Mouse (Mus musculus) limb, embryonic 12.5 days (tissue): ENCODE results near the gene Prss48. TPM values are rescaled to one million over a fixed set of nuclear protein-coding genes. Genes with fewer than 3 reads are reported as not detected.

Experiments used
- ATAC-seq: fragments of 200-750 bp; cut with Nextera tagmentation; 2 replicates; pipeline ENCODE4 v1.8.0; 2017; ENCODE audit warnings: low read depth, moderate TSS enrichment; ENCODE audit not compliant: insufficient number of reproducible peaks, insufficient read depth, low FRiP score, low TSS enrichment
- H3K27ac ChIP-seq: fragments of 300-500 bp; sonication (generic); 2 replicates; pipeline ENCODE4 v1.5.1; 2016; ENCODE audit warnings: mild to moderate bottlenecking, moderate library complexity
- H3K27me3 ChIP-seq: fragments of 300-500 bp; sonication (generic); 2 replicates; pipeline ENCODE4 v1.6.1; 2016; ENCODE audit warnings: mild to moderate bottlenecking, moderate library complexity
- H3K36me3 ChIP-seq: fragments of 300-500 bp; sonication (generic); 2 replicates; pipeline ENCODE4 v1.6.1; 2016; ENCODE audit warnings: mild to moderate bottlenecking, moderate library complexity
- H3K4me1 ChIP-seq: fragments of 300-500 bp; sonication (generic); replicated peaks from 2 replicates; pipeline ENCODE4 v1.6.1; 2016
- H3K4me2 ChIP-seq: fragments of 300-500 bp; sonication (generic); 2 replicates; pipeline ENCODE4 v1.6.1; 2016; ENCODE audit warnings: mild to moderate bottlenecking, moderate library complexity
- H3K4me3 ChIP-seq: fragments of 300-500 bp; sonication (generic); replicated peaks from 2 replicates; pipeline ENCODE4 v1.5.1; 2016; ENCODE audit warnings: mild to moderate bottlenecking
- H3K9ac ChIP-seq: fragments of 300-500 bp; sonication (generic); replicated peaks from 2 replicates; pipeline ENCODE4 v1.6.1; 2016; ENCODE audit warnings: mild to moderate bottlenecking, moderate library complexity
- H3K9me3 ChIP-seq: fragments of 300-500 bp; sonication (generic); 2 replicates; pipeline ENCODE4 v1.6.1; 2016; ENCODE audit warnings: mild to moderate bottlenecking, moderate library complexity
- WGBS: fragments of 180-500 bp; shearing (Covaris S2); methylation state at CpG from one replicate; pipeline ENCODE4 v1.1.7; 2016; 5-methylcytosine and 5-hydroxymethylcytosine counted together
- polyA plus RNA-seq: library from polyadenylated mRNA; unstranded; fragments of >200 nt; fragmentation: Nextera tagmentation; extraction: Ambion mirVana; gene quantifications from 2 replicates; pipeline ENCODE4 v1.2.1, GENCODE M21; 2016

The Prss48 gene
- not detected in 2 replicates for polyA plus RNA-seq

- no peaks in the 10 kb centered on the region for H3K27me3 ChIP-seq
- H3K9ac ChIP-seq, result no peak within 1 kb of the TSS
- ATAC-seq, result no peak
- H3K4me3 ChIP-seq, result no peak within 1 kb of the TSS
- no peak within 1 kb of the TSS for H3K4me2 ChIP-seq
- WGBS, result 75% methylated on average over 17 of the region's 17 CpGs
- no peaks in the 10 kb centered on the region for H3K9me3 ChIP-seq
- H3K4me1 ChIP-seq, result no peaks in the 10 kb centered on the region
- peaks cover 7% of the 10 kb centered on the region; the same call in 1 of the 2 replicates for H3K36me3 ChIP-seq
- H3K27ac ChIP-seq, result no peak within 1 kb of the TSS
Measured at GRCm38 (mm10) chr3:86002423-86002822, at the start of gene Prss48. TSS of gene Prss48 (minus strand) at chr3:86002491.

GRCm38 (mm10) chr3:86049041-86049440 lies 46.8 kb upstream of the Prss48 start:
- Histone ChIP-seq H3K4me3 (no peak overlapping the region), H3K27ac (no peak overlapping the region), H3K4me2 (no peak overlapping the region), H3K36me3 (peaks cover 24% of the 10 kb centered on the region), H3K9me3 (peaks cover 10% of the 10 kb centered on the region; the same call in 1 of the 2 replicates), H3K4me1 (peaks cover 16% of the 10 kb centered on the region), H3K9ac (no peak overlapping the region), H3K27me3 (no peaks in the 10 kb centered on the region)
- WGBS, result 86% methylated on average over 2 of the region's 2 CpGs
- no peak for ATAC-seq

- peaks cover 29% of the 10 kb centered on the region for H3K36me3 ChIP-seq
- H3K9me3 ChIP-seq, result peaks cover 10% of the 10 kb centered on the region; the same call in 1 of the 2 replicates
- no peaks in the 10 kb centered on the region for H3K27me3 ChIP-seq
- H3K4me1 ChIP-seq, result peaks cover 4% of the 10 kb centered on the region; the same call in 1 of the 2 replicates
- ATAC-seq, result no peak
- WGBS, result 92% methylated on average over 9 of the region's 9 CpGs
- no peak overlapping the region for H3K4me3 ChIP-seq
- no peak overlapping the region for H3K27ac ChIP-seq
- no peak overlapping the region for H3K9ac ChIP-seq
- H3K4me2 ChIP-seq, result no peak overlapping the region
Measured at GRCm38 (mm10) chr3:86047686-86048408, 45.6 kb upstream of the Prss48 start.

- H3K27me3 ChIP-seq, result no peaks in the 10 kb centered on the region
- no peak overlapping the region for H3K4me3 ChIP-seq
- no peak for ATAC-seq
- H3K36me3 ChIP-seq, result peaks cover 12% of the 10 kb centered on the region
- H3K27ac ChIP-seq, result no peak overlapping the region
- peaks cover 20% of the 10 kb centered on the region for H3K4me1 ChIP-seq
- WGBS, result 59% methylated on average over 14 of the region's 14 CpGs
- no peak overlapping the region for H3K4me2 ChIP-seq
- H3K9ac ChIP-seq, result no peak overlapping the region
- H3K9me3 ChIP-seq, result no peaks in the 10 kb centered on the region; the same call in 1 of the 2 replicates
Measured at GRCm38 (mm10) chr3:86040286-86041201, 38.3 kb upstream of the Prss48 start.

- Histone ChIP-seq H3K9me3 (no peaks in the 10 kb centered on the region; the same call in 1 of the 2 replicates), H3K4me2 (no peak overlapping the region), H3K36me3 (peaks cover 12% of the 10 kb centered on the region), H3K27ac (no peak overlapping the region), H3K4me1 (peaks cover 20% of the 10 kb centered on the region), H3K27me3 (no peaks in the 10 kb centered on the region), H3K9ac (no peak overlapping the region), H3K4me3 (no peak overlapping the region)
- 39% methylated on average over 3 of the region's 3 CpGs for WGBS
- ATAC-seq, result no peak
Measured at GRCm38 (mm10) chr3:86038648-86039047, 36.4 kb upstream of the Prss48 start.

- 94% methylated on average over 9 of the region's 9 CpGs for WGBS
- Histone ChIP-seq H3K9me3 (no peaks in the 10 kb centered on the region; the same call in 1 of the 2 replicates), H3K4me1 (peaks cover 20% of the 10 kb centered on the region), H3K27ac (no peak overlapping the region), H3K27me3 (no peaks in the 10 kb centered on the region), H3K9ac (no peak overlapping the region), H3K4me3 (no peak overlapping the region), H3K4me2 (no peak overlapping the region), H3K36me3 (peaks cover 9% of the 10 kb centered on the region)
- no peak for ATAC-seq
Measured at GRCm38 (mm10) chr3:86037926-86038484, 35.7 kb upstream of the Prss48 start.

- Histone ChIP-seq H3K4me2 (no peak overlapping the region), H3K9ac (no peak overlapping the region), H3K9me3 (no peaks in the 10 kb centered on the region), H3K27me3 (no peaks in the 10 kb centered on the region), H3K27ac (no peak overlapping the region), H3K4me1 (peaks cover 9% of the 10 kb centered on the region), H3K4me3 (no peak overlapping the region), H3K36me3 (peaks cover 6% of the 10 kb centered on the region; the same call in 1 of the 2 replicates)
- no peak for ATAC-seq
- 80% methylated on average over 9 of the region's 9 CpGs for WGBS
Measured at GRCm38 (mm10) chr3:86033455-86034090, 31.3 kb upstream of the Prss48 start.

GRCm38 (mm10) chr3:86030566-86030965 lies 28.3 kb upstream of the Prss48 start:
- Histone ChIP-seq H3K27me3 (no peaks in the 10 kb centered on the region), H3K4me2 (no peak overlapping the region), H3K4me3 (no peak overlapping the region), H3K36me3 (no peaks in the 10 kb centered on the region), H3K9ac (no peak overlapping the region), H3K4me1 (peaks cover 8% of the 10 kb centered on the region; the same call in 1 of the 2 replicates), H3K27ac (no peak overlapping the region), H3K9me3 (no peaks in the 10 kb centered on the region)
- ATAC-seq, result no peak
- WGBS, result 69% methylated on average over 4 of the region's 4 CpGs

GRCm38 (mm10) chr3:86028658-86029375 lies 26.5 kb upstream of the Prss48 start:
- Histone ChIP-seq H3K27ac (no peak overlapping the region), H3K9ac (no peak overlapping the region), H3K27me3 (no peaks in the 10 kb centered on the region), H3K4me2 (no peak overlapping the region), H3K4me1 (peaks cover 22% of the 10 kb centered on the region), H3K36me3 (no peaks in the 10 kb centered on the region), H3K4me3 (no peak overlapping the region), H3K9me3 (no peaks in the 10 kb centered on the region)
- 86% methylated on average over 15 of the region's 15 CpGs for WGBS
- ATAC-seq, result no peak

- no peak overlapping the region for H3K4me2 ChIP-seq
- H3K4me1 ChIP-seq, result peaks cover 38% of the 10 kb centered on the region
- WGBS, result 95% methylated on average over 20 of the region's 20 CpGs
- H3K27me3 ChIP-seq, result no peaks in the 10 kb centered on the region
- ATAC-seq, result no peak
- no peaks in the 10 kb centered on the region for H3K9me3 ChIP-seq
- H3K4me3 ChIP-seq, result no peak overlapping the region
- no peaks in the 10 kb centered on the region for H3K36me3 ChIP-seq
- H3K9ac ChIP-seq, result no peak overlapping the region
- H3K27ac ChIP-seq, result 0 out of 2 replicates have a peak overlapping the region, but pooled peaks have one; percentile 5
Measured at GRCm38 (mm10) chr3:86025341-86026137, 23.2 kb upstream of the Prss48 start.
